Mouse (Mus musculus): Measurements from ENCODE around the gene Rapgef5. TPM values are rescaled to one million over a fixed set of nuclear protein-coding genes. Genes with fewer than 3 reads are reported as not detected.

The Rapgef5 gene
- total RNA-seq, 2 experiments from 2014 or later, result 192 to 197 TPM

DNA sequence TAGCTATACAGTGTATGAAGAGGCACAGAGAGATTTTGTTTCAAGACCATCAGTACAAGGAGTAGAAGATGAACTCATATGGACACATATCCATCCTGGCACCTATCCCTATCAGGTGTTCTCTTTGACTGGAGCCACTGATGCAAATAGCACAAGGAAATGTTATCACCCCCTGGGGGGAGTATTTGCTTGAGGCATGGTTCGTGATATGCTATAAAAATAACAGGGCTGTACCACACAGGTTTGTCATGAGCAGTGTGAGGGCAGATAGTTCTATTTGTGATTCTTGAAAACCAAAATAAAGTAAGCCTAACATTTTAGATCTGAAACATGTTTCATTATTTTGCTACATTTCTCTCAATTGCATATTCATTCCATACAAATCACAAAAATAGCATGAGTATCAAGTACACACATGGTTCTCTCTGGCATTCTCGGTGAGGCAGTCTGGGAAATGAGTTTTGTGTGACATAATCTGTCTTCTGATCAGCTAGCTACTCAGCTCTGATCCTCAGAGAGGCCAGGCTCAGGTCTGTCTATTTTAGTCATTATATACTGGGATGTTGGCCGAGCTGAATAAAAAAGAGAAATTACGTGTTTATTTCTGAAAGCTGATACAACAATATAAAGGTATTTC lies 12.3 kb downstream of the Rapgef5 start:
- DNase-seq (ENCODE audit: low spot score in 2 of 2), result peak in 1 of 2 experiments; percentile 58

DNA sequence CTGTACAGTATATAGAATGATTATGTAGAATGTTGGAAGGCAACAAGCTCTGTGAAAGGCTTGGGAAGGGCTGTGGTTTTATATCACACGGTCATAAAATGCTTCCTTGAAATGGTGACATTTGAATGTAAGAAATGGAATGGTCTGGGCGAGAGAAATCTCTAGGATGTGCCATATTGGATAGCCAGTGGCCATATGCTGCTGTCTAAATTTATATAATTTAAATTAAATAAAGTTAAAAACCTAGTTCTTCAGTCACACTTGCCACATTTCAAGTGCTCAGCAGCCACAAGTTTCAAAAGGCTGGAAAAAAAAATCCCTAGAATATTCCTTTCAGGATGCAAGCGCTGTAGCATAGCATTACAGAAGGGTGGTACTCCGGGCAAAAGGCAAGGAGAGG lies 14.8 kb downstream of the Rapgef5 start:
- DNase-seq (ENCODE audit: low spot score in 2 of 2), result no peak

DNA sequence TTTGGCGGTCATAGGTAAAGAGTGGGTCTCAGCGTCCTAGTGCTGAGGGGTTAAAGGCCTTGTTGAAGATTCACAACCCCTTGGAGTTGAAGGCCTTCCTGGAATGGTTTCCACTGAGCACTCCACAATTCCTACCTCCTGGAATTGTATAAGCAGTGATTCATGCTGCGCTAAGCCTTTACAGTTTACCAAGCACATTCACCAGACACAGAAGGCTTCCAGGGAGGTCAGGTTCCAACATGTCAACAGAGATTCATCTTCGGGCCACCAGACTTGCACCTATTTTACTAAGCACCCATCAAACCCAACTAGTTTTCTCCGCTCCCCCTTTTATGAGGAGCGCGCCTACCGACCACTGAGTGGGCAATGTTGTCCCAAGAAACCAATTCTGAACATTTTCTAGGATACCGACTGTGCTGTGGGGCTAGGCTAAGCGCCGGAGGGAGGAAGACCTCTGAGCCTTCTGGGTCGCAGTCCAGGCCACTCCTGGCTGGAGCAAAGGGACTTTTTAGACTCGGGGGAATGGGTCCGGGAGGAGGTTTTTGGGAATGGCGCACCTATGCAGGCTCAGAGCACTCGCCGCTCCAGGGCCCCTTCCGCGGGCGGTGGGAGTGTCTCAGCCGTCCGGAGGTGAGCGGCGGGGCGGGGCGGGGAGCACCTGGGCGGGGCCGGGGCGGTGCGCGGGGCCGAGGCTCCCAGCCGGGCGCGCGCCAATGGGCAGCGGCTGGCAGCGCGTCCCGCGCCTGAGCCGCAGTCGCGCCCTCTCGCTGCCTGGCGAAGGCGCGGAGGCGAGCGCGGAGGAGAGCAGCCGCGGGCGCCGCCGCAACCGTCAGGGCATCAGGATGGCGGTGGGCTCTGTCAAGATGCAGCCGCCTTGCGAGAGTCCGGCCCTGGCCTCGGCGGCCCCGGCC lies 17.2 kb downstream of the Rapgef5 start:
- peak in 1 of 2 experiments; percentile 47 for DNase-seq (ENCODE audit: low spot score in 2 of 2)

DNA sequence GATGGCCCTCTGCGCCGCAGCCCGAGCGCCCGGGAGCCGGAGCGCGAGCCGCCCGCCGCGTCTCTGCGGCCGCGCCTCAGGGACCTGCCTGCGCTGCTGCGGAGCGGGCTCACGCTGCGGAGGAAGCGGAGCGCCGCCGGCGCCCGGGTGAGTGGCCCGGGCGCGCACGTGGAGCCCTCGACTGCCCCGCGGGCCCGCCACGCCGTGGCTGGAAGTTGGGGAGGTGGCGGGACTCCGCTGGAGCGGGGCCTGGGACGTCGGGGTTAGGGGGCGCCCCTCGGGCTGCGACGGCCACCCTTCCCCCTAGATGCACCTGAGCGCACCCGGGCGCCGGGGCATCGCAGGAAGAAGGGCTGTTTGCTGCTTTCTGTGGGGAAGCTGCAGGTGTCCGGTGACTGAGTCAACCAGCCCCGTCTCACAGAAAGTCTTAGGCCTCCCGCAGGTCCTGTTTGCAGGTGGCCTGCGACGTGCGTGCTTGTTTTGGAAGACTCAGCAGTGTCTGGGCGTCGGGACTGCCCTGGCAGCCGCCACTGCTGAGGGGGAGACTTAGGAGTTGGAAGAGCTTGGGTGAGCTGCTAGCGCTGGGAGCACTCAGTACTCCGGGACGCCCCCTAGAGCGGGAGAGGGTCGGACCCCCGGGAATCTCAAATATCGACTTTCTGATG lies 17.9 kb downstream of the Rapgef5 start:
- peak; percentile 39 to 54 for DNase-seq (ENCODE audit: low spot score in 2 of 2)

DNA sequence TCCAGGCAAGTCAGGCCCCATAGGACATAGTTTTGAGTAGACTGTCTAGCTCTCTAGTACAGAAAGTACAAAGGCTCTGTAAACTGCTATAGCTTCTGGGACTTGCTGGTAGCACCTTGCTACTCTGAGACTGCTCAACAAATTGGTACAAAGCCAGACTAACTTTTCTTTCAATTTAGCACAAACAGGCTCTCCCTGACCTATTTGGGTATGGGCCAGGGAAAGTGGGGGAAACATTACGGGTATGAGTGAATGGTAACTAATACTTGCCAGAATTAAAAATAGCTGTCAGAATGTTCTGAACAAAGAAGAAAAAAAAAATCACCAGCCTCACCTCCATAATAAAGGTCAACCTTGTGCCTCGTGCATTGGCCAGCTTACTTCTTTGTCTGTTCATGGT lies 24.1 kb downstream of the Rapgef5 start:
- no peak for DNase-seq (ENCODE audit: low spot score in 2 of 2)

DNA sequence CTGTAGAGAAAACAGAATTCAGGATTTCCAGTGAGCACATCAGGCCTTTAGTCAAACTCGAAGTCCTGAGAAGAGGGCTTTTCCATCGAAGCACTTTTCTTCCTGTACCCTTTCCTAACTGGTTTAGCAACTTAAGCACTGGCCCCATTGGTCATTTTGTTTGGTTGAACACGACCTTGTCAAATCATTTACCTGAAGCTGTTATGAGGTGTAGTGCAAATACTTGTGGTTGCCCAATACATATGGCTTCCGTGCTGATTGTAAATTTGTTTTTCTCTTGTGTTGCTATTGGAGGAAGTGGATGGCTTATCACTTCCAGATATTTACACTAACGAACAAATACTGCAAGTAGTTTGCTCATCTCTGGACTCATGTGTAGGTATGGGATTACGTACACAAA lies 29.0 kb downstream of the Rapgef5 start:
- no peak for DNase-seq (ENCODE audit: low spot score in 2 of 2)

DNA sequence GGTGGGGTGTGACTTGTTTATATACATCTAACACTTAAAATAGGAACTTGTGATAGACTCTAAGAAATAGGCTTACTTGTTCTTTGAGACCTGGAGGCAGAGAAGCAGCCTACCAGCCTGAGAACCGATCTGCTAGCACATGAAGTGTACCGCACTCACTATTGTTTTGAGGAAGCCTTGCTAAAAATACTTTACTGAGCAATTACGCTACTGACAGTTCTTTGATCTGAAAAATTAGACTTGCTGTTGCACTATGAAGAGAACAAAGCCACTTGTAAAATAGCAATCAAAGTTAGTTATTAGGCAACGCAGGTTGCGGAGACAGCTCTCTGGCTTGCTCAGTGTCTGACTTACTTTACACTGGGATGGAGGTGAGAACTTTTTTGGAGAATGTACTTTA lies 37.1 kb downstream of the Rapgef5 start:
- DNase-seq (ENCODE audit: low spot score in 2 of 2), result no peak

DNA sequence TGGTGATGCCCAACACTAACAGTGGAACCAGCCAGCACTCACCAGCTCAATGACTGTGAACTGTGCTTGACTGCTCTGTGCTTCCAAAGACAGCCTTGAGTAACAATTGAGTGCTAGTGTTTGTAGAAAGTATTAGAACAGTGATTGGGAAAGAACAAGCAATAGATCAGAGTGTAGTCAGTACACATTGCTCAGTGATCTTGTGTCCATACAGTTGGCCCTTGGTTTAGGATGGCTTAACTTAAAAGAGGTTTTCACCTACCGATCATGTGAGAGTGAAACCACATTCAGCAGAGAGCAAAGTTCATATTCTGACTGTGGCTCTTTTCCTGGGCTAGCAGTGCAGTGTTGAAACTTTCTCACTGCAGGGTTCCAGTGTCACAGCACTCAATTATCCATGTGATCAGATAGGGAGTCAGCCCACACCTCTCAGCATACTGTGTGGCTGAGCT lies 38.4 kb downstream of the Rapgef5 start:
- no peak for DNase-seq (ENCODE audit: low spot score in 2 of 2)

DNA sequence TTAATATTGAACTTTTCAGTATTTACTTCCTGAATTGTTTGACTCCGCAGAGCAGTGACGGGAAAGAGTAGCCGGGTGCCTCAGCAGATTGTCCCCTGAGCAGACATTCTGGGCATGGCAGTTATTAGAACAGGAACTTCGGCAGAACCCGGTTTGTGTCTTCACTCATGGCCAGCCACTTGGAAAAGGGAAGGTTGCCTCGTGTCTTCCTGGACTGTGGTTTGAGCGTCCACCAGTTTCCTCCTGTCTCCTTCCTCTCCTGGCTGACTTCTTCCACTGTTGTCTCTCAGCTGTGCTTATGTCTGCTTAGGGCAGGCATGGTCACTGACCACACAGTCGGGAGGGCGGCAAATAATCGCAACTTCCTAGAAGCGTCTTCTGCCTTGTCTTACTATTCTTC lies 44.2 kb downstream of the Rapgef5 start:
- DNase-seq (ENCODE audit: low spot score in 2 of 2), result peak in 1 of 2 experiments; percentile 23

DNA sequence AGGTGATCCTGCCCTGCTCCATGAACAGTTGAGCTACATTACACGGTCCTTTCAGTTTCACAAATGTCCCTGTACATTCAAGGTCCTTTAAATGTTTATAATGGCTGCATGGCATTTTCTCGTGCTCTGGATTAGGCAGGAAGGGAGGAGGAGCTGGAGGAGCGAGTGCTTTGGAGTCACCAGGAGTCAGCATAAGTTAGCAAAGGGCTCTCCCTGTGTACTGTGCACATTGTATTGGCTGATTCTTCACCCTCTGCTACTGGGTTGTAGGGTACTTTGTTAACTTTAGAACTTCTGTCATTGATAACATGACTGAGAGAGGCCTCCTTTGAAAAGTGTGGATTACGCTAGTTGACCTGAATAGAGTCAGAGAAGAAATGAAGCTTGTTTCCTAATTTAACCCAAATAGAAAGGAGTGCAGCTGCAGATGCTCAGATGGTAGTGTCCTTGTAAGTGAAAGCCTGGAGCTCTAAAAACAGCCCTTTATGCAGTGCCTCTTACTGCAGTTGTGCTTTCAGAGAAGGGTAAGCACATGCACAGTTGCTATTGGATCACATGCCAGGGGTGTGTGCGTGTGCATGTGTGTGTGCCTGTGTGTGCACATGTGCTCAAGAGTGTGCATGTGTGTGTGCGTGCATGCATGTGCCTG lies 45.3 kb downstream of the Rapgef5 start:
- DNase-seq (ENCODE audit: low spot score in 2 of 2), result no peak

DNA sequence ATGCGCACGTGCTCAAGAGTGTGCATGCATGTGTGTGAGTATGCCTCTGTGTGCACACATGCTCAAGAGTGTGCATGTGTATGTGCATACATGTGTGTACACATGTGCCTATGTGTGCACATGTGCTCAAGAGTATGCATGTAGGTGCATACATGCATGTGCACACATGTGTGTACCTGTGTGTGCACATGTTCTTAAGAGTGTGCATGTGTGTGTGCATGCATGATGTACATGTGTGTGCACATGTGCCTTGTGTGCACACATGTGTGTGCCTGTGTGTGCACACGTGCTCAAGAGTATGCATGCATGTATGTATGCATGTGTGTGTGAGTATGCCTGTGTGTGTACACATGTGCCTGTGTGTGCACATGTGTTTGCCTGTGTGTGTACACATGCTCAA lies 45.8 kb downstream of the Rapgef5 start:
- no peak for DNase-seq (ENCODE audit: low spot score in 2 of 2)

DNA sequence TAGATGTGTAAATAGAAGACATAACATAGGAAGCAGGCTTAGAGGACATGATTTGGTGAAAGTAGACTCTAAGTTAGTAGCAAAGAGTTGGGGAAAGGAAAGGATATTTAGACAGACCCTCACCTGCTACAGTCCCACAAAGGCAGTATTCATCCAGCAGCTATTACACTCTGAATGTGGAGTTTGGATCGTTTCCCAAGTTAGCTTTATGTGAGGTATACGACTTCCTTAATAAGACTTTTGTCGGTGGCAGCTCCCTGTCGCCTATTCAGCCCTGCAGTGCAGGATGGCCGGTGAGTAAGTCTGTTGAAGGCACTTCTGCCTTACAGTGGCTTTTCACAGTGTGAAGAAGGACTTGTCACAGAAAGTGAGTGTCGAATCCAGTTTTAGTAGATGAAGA lies 47.6 kb downstream of the Rapgef5 start:
- DNase-seq (ENCODE audit: low spot score in 2 of 2), result no peak

DNA sequence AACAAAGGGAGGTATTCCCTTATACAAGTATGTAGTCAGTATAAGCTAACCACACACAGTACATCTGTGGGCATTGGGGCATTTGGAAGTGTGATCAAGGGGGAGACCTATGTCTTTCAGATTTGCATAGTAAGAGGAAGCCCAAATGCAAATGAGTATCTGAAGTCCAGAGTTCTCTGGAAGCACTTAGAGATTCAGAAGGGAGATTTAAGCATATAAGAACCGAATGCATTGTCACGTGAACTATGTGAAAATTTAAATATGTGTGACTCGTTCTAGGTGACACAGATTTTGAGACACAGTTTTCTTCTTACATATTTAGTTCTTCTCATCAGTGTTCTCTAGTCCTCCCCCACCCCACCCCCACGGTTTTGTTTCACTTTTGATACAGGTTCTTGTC lies 50.0 kb downstream of the Rapgef5 start:
- no peak for DNase-seq (ENCODE audit: low spot score in 2 of 2)

DNA sequence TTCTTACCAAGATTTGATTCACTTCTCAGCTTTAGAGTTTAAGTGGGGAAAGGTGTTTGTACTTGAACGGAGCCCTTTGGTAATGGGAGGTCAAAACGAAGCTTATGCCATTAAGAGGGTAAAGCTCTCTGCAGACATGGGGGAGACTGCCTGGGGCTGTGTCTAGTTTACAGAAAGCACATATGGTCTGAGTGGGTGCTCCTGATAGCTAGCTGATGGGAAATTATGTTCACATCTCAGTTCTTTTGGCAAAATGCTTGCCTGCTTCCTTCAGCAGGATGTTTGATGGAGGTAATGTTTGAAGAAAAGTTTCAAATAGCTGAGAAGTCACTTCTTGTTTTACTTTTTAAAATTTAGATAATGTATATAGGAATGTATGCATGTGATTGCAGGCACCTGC lies 53.4 kb downstream of the Rapgef5 start:
- peak in 1 of 2 experiments; percentile 61 for DNase-seq (ENCODE audit: low spot score in 2 of 2)

DNA sequence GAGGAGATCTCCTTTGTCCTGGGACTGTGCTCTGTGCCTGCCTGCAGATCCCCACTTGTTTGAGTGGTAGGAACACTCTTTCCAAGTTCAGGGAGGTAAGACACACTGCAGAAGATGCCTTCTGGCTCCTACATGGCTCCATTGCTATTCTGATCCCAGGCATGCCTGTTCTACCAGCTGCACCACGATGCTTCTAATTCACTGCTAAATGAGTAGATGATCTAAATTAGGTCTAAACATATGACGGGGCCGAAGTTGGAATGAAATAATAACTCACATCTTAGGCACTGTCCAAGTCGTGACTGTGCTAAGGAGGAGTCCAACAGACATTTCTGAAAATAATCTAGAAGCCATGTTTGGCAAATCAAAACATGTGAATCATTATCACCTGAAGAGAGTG lies 68.0 kb downstream of the Rapgef5 start:
- DNase-seq (ENCODE audit: low spot score in 2 of 2), result no peak

DNA sequence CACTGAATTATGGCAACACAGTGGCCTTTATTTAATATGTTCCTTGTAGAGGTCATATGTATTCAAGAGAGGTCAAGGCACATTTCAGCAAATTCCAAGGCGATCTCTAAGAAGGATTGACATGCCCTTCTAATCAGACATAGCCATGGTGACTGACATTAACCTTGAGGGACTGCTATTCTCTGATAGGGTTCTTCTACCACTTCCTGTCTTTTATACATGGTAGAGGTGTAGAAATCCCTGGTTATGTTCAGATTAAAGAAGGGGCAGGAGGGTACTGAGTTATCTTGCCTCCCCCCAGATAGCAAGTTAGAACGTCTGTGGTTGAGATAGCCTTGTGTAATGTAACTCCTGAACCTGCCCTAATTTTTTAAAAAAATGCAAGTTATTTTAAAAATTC lies 69.1 kb downstream of the Rapgef5 start:
- no peak for DNase-seq (ENCODE audit: low spot score in 2 of 2)

DNA sequence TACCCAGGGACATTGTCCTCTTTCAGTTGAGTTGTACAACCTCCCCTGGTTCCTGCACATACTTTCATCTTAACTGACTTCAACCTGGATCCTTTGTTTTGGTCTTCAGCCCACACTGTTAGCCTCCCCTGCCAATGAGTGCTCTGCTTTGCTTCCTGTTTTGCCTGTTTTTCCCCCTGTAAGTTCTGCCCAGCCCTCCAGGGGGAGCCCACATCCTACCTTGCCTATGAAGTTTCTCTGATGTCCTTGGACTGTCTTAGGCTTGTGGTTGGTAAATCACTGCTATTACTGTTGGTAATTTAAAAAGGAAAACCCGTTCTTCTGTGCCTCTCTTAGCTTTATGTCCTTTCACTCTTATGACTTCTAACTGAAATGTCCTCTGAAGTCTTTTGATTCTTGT lies 69.8 kb downstream of the Rapgef5 start:
- DNase-seq (ENCODE audit: low spot score in 2 of 2), result peak; percentile 61 to 87

DNA sequence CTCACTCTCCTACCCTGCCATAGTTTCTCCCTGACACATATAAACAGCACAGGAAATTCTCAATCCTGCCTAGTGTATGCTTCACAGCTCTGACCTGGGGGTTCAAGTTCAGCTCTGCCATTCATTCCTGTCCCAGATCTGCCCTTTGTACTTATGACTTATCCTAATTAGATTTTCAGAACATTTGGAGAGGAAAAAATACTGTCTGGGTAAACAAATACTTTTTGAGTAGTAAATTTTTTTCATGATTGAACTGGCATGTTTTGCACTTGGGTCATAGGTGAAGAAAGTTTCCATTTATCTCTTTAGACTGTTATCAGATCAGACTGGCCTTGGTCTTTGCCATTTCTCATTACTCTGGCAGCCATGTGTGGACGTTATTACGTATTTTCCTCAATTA lies 72.9 kb downstream of the Rapgef5 start:
- DNase-seq (ENCODE audit: low spot score in 2 of 2), result no peak

DNA sequence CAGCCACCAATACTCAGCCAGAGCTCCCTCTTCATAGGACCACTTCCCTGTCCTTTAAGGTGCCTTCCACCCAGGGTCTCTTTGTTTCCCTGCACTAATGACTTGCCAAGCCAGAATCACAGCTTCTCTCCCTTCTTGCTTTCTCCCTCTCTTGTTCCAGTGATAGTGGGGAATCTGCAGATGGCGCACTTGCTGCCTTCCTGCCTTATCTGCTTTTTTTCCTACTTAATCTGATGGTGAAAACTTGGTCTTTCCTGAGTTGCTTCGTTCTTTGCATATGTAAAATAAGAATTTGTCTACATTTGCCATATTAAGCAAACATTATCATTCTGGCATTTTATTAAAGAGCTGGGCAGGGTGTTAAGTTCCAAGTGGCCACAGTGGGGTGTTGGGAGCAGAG lies 75.7 kb downstream of the Rapgef5 start:
- DNase-seq (ENCODE audit: low spot score in 2 of 2), result peak in 1 of 2 experiments; percentile 47

DNA sequence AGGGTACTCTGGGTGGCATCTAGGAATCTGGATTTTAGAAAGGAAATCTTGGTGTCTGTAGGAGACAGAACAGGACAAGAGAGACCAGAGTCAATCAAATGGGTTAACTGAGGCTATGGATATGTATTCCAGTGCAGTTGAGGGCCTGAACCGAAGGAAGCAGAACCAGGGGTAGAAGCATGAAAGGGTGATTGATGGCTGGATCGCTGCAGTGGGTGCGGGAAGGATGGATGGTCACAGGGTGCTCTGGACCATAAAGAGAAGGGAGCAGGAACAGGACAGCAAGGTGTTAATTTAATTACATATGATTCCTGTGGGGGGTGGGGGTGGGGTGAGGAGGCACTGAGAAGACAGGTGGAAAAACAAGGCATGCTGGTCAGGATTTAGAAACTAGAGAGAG lies 76.3 kb downstream of the Rapgef5 start:
- DNase-seq (ENCODE audit: low spot score in 2 of 2), result no peak

DNA sequence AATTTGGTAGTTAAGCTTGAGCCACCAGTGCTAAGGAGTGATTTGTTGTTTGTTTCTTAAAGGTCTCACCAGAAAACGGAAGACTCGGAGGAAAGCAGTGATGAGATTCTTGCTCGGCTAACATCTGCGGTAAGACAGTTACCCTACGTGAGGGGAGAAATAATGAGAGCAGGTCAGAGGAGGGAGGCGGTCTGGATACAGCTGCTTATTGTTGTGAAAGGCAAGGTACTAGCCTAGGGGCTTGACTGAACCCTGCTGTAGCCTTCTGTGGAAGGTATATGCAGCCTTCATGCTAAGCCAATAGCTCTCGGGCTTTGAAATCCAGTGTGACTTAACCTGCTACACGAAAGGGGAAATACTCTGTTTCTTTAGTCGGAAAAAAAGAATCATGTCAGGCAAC lies 78.9 kb downstream of the Rapgef5 start:
- DNase-seq (ENCODE audit: low spot score in 2 of 2), result no peak

DNA sequence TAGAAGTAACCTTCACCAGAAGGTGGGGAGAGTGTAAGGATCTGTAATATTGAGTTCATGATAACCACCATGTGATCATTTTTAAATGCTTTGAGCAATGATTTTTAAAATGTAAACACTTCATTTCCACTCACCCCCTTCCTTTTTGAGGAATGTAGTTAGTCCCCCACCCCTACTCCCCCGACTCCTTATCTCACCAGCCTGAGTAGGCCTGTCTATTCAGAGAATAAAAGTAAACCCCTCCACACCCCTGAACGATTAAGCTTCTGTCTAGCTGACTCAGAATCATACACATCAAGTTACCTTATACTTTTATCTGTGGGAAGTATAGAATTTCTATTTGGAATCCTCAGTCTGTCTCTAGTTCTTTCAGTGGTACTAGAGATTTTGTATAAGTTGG lies 81.9 kb downstream of the Rapgef5 start:
- no peak for DNase-seq (ENCODE audit: low spot score in 2 of 2)

All from layer of hippocampus, adult 18-20 months (tissue).